Mouse (Mus musculus): ENCODE results near the gene Olfr955. TPM values are rescaled to one million over a fixed set of nuclear protein-coding genes. Genes with fewer than 3 reads are reported as not detected.

Gene Olfr955
- polyA plus RNA-seq (2017; shearing (Covaris generic)) = not detected

- no peak for ATAC-seq
These were observed at the start of gene Olfr955 for GRCm38 (mm10) chr9:39471844-39472243. Olfr955 (minus strand) TSS chr9:39471944.

GRCm38 (mm10) chr9:39518595-39518994, 46.9 kb upstream of the Olfr955 start:
- ATAC-seq = no peak

GRCm38 (mm10) chr9:39515531-39515930, 43.8 kb upstream of the Olfr955 start, which contains the start of gene Olfr957:
Olfr957 (minus strand) TSS chr9:39515809.
- no peak for ATAC-seq

- ATAC-seq = no peak
These were observed 37.7 kb upstream of the Olfr955 start for GRCm38 (mm10) chr9:39509412-39509811.

- ATAC-seq = no peak
These were observed 37.3 kb upstream of the Olfr955 start for GRCm38 (mm10) chr9:39508998-39509397.

GRCm38 (mm10) chr9:39493895-39494294, 22.2 kb upstream of the Olfr955 start, which contains the start of gene Olfr44:
Olfr44 (minus strand) TSS chr9:39493995.
- no peak for ATAC-seq

GRCm38 (mm10) chr9:39456401-39456800, 15.3 kb downstream of the Olfr955 start, which contains the start of gene Olfr954:
Olfr954 (plus strand) TSS chr9:39456701.
- ATAC-seq = no peak

GRCm38 (mm10) chr9:39427048-39427447, 44.7 kb downstream of the Olfr955 start, which contains the start of gene Olfr952:
Olfr952 (minus strand) TSS chr9:39427148.
- no peak for ATAC-seq

Other genes with a start within 250 kb of the Olfr955 start
- gene Olfr1537, start 221.9 kb downstream of the Olfr955 start, polyA plus RNA-seq (2017; shearing (Covaris generic)) = not detected
- gene Olfr945, start 195.1 kb downstream of the Olfr955 start, polyA plus RNA-seq (2017; shearing (Covaris generic)) = not detected
- not detected for gene Olfr948, start 145.9 kb downstream of the Olfr955 start, polyA plus RNA-seq (2017; shearing (Covaris generic))
- gene Olfr951, start 84.5 kb downstream of the Olfr955 start, polyA plus RNA-seq (2017; shearing (Covaris generic)) = not detected
- gene Olfr952, start 44.8 kb downstream of the Olfr955 start, polyA plus RNA-seq (2017; shearing (Covaris generic)) = not detected
- gene Olfr954, start 15.2 kb downstream of the Olfr955 start, polyA plus RNA-seq (2017; shearing (Covaris generic)) = not detected
- not detected for gene Olfr44, start 22.1 kb upstream of the Olfr955 start, polyA plus RNA-seq (2017; shearing (Covaris generic))
- not detected for gene Olfr957, start 43.9 kb upstream of the Olfr955 start, polyA plus RNA-seq (2017; shearing (Covaris generic))
- gene Olfr958, start 82.1 kb upstream of the Olfr955 start, polyA plus RNA-seq (2017; shearing (Covaris generic)) = not detected
- gene Olfr959, start 103.6 kb upstream of the Olfr955 start, polyA plus RNA-seq (2017; shearing (Covaris generic)) = not detected
- not detected for gene AW551984, start 132.5 kb upstream of the Olfr955 start, polyA plus RNA-seq (2017; shearing (Covaris generic))
- not detected for gene Olfr148, start 138.7 kb upstream of the Olfr955 start, polyA plus RNA-seq (2017; shearing (Covaris generic))
- gene Olfr960, start 149.4 kb upstream of the Olfr955 start, polyA plus RNA-seq (2017; shearing (Covaris generic)) = not detected
- gene Olfr961, start 173.1 kb upstream of the Olfr955 start, polyA plus RNA-seq (2017; shearing (Covaris generic)) = not detected
- not detected for gene Olfr963, start 195.3 kb upstream of the Olfr955 start, polyA plus RNA-seq (2017; shearing (Covaris generic))
- gene Olfr149, start 235.2 kb upstream of the Olfr955 start, polyA plus RNA-seq (2017; shearing (Covaris generic)) = not detected
- gene Olfr965, start 239.4 kb upstream of the Olfr955 start, polyA plus RNA-seq (2017; shearing (Covaris generic)) = not detected

Data from inflammation-experienced regulatory T-cells, adult 6 months (primary cell).